Mouse (Mus musculus) left cerebral cortex, postnatal 36 days (tissue): Measurements from ENCODE around the gene Gzme. TPM values are rescaled to one million over a fixed set of nuclear protein-coding genes. Genes with fewer than 3 reads are reported as not detected.

ENCODE experiments used
- microRNA-seq: library from miRNA; unstranded; fragments of <30 nt; microRNA quantifications from one replicate; pipeline ENCODE4 v1.2.0, GENCODE M21; 2022
- total RNA-seq, 2 experiments: library from RNA; stranded (reverse); gene quantifications; 2 replicates each; pipeline ENCODE4 v1.2.3; 2021

Gene Gzme
- total RNA-seq, 2 experiments from 2014 or later = not detected

Small RNAs within 50 kb of the gene (microRNA-seq; reads per million reads assigned to microRNA genes)
- not detected for gene Mir6949

Other genes starting within 250 kb of the Gzme start
- under 1 TPM; 0.29 to 0.49 TPM for gene Cbln3, start 236.2 kb downstream of the Gzme start, total RNA-seq
- 10 to 100 TPM; 11.4 to 12.7 TPM for gene Khnyn, start 235.7 kb downstream of the Gzme start, total RNA-seq
- gene Sdr39u1, start 220.3 kb downstream of the Gzme start, total RNA-seq = 100 to 1,000 TPM in 1 of 2 experiments, 10 to 100 TPM in 1; 89.7 to 104 TPM
- not detected for gene Cma1, start 175.9 kb downstream of the Gzme start, total RNA-seq
- not detected for gene Cma2, start 169.6 kb downstream of the Gzme start, total RNA-seq
- gene Mcpt1, start 102.7 kb downstream of the Gzme start, total RNA-seq = not detected
- not detected for gene Mcpt9, start 90.1 kb downstream of the Gzme start, total RNA-seq
- not detected for gene Mcpt2, start 78.6 kb downstream of the Gzme start, total RNA-seq
- not detected for gene Mcpt4, start 58.3 kb downstream of the Gzme start, total RNA-seq
- not detected for gene Mcpt8, start 35.4 kb downstream of the Gzme start, total RNA-seq
- gene Ctsg, start 18.1 kb downstream of the Gzme start, total RNA-seq = not detected
- gene Gzmd, start 12.0 kb upstream of the Gzme start, total RNA-seq = not detected
- not detected for gene Gzmg, start 39.0 kb upstream of the Gzme start, total RNA-seq
- gene Gzmn, start 54.0 kb upstream of the Gzme start, total RNA-seq = not detected
- gene Gzmf, start 90.8 kb upstream of the Gzme start, total RNA-seq = not detected
- not detected for gene Gzmc, start 114.0 kb upstream of the Gzme start, total RNA-seq
- not detected for gene Gzmb, start 141.6 kb upstream of the Gzme start, total RNA-seq
- gene Atp12a, start 244.4 kb upstream of the Gzme start, total RNA-seq = under 1 TPM in 1 of 2 experiments, not detected in 1; 0.07 TPM